17 mouse cellular contexts compared by ENCODE assay signal in genomic region chr16:23059630-23060029, GRCm38 (mm10). TPM values are rescaled to one million over a fixed set of nuclear protein-coding genes. Genes with fewer than 3 reads are reported as not detected.
A peak's percentile ranks its signal among the peaks of the same experiment; 100 is the strongest.
DNase-seq lines count a peak whose midpoint lies in the region; ATAC-seq and TF ChIP-seq lines count a peak whose summit lies in the region.
"Not testable (repeated sequence)": the region's sequence is repeated elsewhere in the genome, so short reads cannot be mapped to it uniquely, and the experiment has no call there.
"Had no signal": no experiment of that assay in that cellular context is flagged by ENCODE, and none has a peak within 500 bp of the region (broad histone marks: within the 10 kb centered on the region; RNA-seq: fewer than 3 reads in every experiment).

No protein-coding gene starts in this region.

- not testable (repeated sequence) for H3K79me2 ChIP-seq in liver, adult 2 months (ENCODE audit: control insufficient read depth, insufficient read depth, low read length)

- 73% methylated on average over 4 of the region's 4 CpGs for WGBS in intestine, embryonic 14.5 days
- WGBS in intestine, embryonic 16.5 days: 44% methylated on average over 4 of the region's 4 CpGs
- WGBS in liver, adult 2 months: 11% methylated on average over 4 of the region's 4 CpGs
- 45% methylated on average over 4 of the region's 4 CpGs for WGBS in liver, embryonic 13.5 days (ENCODE audit: insufficient replicate concordance)
- WGBS in liver, embryonic 16.5 days (ENCODE audit: insufficient replicate concordance): 34% methylated on average over 4 of the region's 4 CpGs

- not testable (repeated sequence) for H3K4me1 ChIP-seq in intestine, embryonic 14.5 days (replicated peaks; ENCODE audit: control insufficient read depth, insufficient read depth, low read length); intestine, embryonic 16.5 days (ENCODE audit: control insufficient read depth, insufficient read depth, low read length); liver, embryonic 13.5 days (replicated peaks); liver, embryonic 16.5 days (ENCODE audit: control insufficient read depth, low read depth, low read length)
- peaks cover 16% of the 10 kb centered on the region for H3K4me1 ChIP-seq in liver, adult 2 months (ENCODE audit: control insufficient read depth, insufficient read depth, low read length)

- H3K27me3 ChIP-seq in intestine, embryonic 14.5 days (replicated peaks; ENCODE audit: control insufficient read depth, insufficient read depth, low read length); intestine, embryonic 16.5 days (replicated peaks; ENCODE audit: control insufficient read depth, insufficient read depth, low read length); liver, adult 2 months (ENCODE audit: control insufficient read depth, insufficient read depth, low read length); liver, embryonic 13.5 days; liver, embryonic 16.5 days (ENCODE audit: control insufficient read depth, insufficient read depth, low read depth, low read length): not testable (repeated sequence)

- not testable (repeated sequence) for H3K36me3 ChIP-seq in intestine, embryonic 14.5 days (ENCODE audit: control insufficient read depth, insufficient read depth, low read length); intestine, embryonic 16.5 days (ENCODE audit: control insufficient read depth, insufficient read depth, low read length); liver, embryonic 13.5 days; liver, embryonic 16.5 days (ENCODE audit: control insufficient read depth, insufficient read depth)
- peaks cover 32% of the 10 kb centered on the region for H3K36me3 ChIP-seq in liver, adult 2 months (ENCODE audit: control insufficient read depth, insufficient read depth, low read length)

- DNase-seq in adrenal gland, postnatal 14 days: peak; percentile 16
- DNase-seq in intestine, embryonic 14.5 days (ENCODE audit: low spot score): peak; percentile 23
- DNase-seq in liver, adult 2 months (ENCODE audit: extremely low read depth, low read depth, low spot score): peak; percentile 63
- DNase-seq in liver, embryonic 13.5 days: not testable (repeated sequence)

- not testable (repeated sequence) for H3K4me3 ChIP-seq in intestine, embryonic 14.5 days (ENCODE audit: low read depth, low read length); intestine, embryonic 16.5 days (ENCODE audit: low read length)
- peak overlapping the region; percentile 42 for H3K4me3 ChIP-seq in liver, adult 2 months (ENCODE audit: insufficient read depth, low read depth, low read length)
- H3K4me3 ChIP-seq in liver, embryonic 13.5 days (replicated peaks): peak overlapping the region; percentile 26
- peak overlapping the region; percentile 24; the same call in 1 of the 2 replicates for H3K4me3 ChIP-seq in liver, embryonic 16.5 days (ENCODE audit: low read depth, low read length)

- not testable (repeated sequence) for H3K9ac ChIP-seq in intestine, embryonic 14.5 days (ENCODE audit: low read length); intestine, embryonic 16.5 days (ENCODE audit: low read depth, low read length); liver, embryonic 13.5 days; liver, embryonic 16.5 days (ENCODE audit: low read depth, low read length)
- peak overlapping the region; percentile 63 for H3K9ac ChIP-seq in liver, adult 2 months (ENCODE audit: low read depth, low read length)

- not testable (repeated sequence) for H3K9me3 ChIP-seq in intestine, embryonic 14.5 days (ENCODE audit: control insufficient read depth, low read length); intestine, embryonic 16.5 days (ENCODE audit: control insufficient read depth, low read length); liver, embryonic 13.5 days (replicated peaks); liver, embryonic 16.5 days (replicated peaks; ENCODE audit: control insufficient read depth, low read length)

- TF ChIP-seq CTCF in liver, adult 2 months (IDR thresholded peaks at IDR 0.05; ENCODE audit: low read depth, low read length): not testable (repeated sequence)

- H3K27ac ChIP-seq in intestine, embryonic 14.5 days (ENCODE audit: low read depth); intestine, embryonic 16.5 days (ENCODE audit: low read length); liver, embryonic 13.5 days; liver, embryonic 16.5 days (ENCODE audit: low read length): not testable (repeated sequence)
- H3K27ac ChIP-seq in liver, adult 2 months (replicated peaks; ENCODE audit: insufficient read depth, low read depth, low read length): peak overlapping the region; percentile 47

- ATAC-seq in intestine, embryonic 14.5 days (replicated peaks; ENCODE audit: low FRiP score, low TSS enrichment, low read depth); liver, embryonic 13.5 days (ENCODE audit: low read depth); liver, embryonic 16.5 days (ENCODE audit: low read depth): not testable (repeated sequence)
- ATAC-seq in intestine, embryonic 16.5 days: peak; percentile 81

- not testable (repeated sequence) for TF ChIP-seq POLR2A in liver, adult 2 months (IDR thresholded peaks at IDR 0.05; ENCODE audit: extremely low read depth, insufficient read depth, low read length)

- not testable (repeated sequence) for H3K4me2 ChIP-seq in intestine, embryonic 14.5 days (ENCODE audit: low read length); intestine, embryonic 16.5 days (ENCODE audit: low read depth, low read length); liver, embryonic 16.5 days (ENCODE audit: low read depth, low read length)
- H3K4me2 ChIP-seq in liver, embryonic 13.5 days: peak overlapping the region; percentile 24; the same call in 1 of the 2 replicates

RNA-seq across cellular contexts. Expression of gene Kng1, which starts 2.0 kb away (rescaled TPM):
- 13.1 and 215 TPM in 2 replicates for total RNA-seq in adrenal gland, postnatal 14 days (2021)
- not detected in 2 replicates for polyA plus RNA-seq in intestine, embryonic 14.5 days (2014; fragmentation: Nextera tagmentation; extraction: Ambion mirVana)
- 5.4 and 15.1 TPM in 2 replicates for polyA plus RNA-seq in intestine, embryonic 16.5 days (2015; fragmentation: Nextera tagmentation; extraction: Ambion mirVana)
- 1,906 and 2,075 TPM in 2 replicates for total RNA-seq in liver, adult 2 months (2014; rRNA removed)
- 642 and 701 TPM in 2 replicates for polyA plus RNA-seq in liver, adult 2 months (2012; rRNA removed)
- polyA plus RNA-seq in liver, embryonic 13.5 days (2015; fragmentation: Nextera tagmentation; extraction: Ambion mirVana): 274 and 287 TPM in 2 replicates
- polyA plus RNA-seq in liver, embryonic 16.5 days (2015; fragmentation: Nextera tagmentation; extraction: Ambion mirVana): 1,254 and 1,294 TPM in 2 replicates
- total RNA-seq: common myeloid progenitor, adult 5-6 weeks; MEL had no signal
- polyA plus RNA-seq: adrenal gland, adult 2 months; C2C12; embryonic facial prominence, embryonic 11.5 days; embryonic facial prominence, embryonic 13.5 days; forebrain, embryonic 10.5 days; forebrain, embryonic 12.5 days; forebrain, embryonic 14.5 days; forebrain, embryonic 16.5 days had no signal

RNA-seq across cellular contexts. Expression of gene Kng2, which starts 30.3 kb away (rescaled TPM):
- 28.3 and 64.6 TPM in 2 replicates for total RNA-seq in adrenal gland, postnatal 14 days (2021)
- polyA plus RNA-seq in intestine, embryonic 14.5 days (2014; fragmentation: Nextera tagmentation; extraction: Ambion mirVana): not detected in 2 replicates
- 0.66 and 0.76 TPM in 2 replicates for polyA plus RNA-seq in intestine, embryonic 16.5 days (2015; fragmentation: Nextera tagmentation; extraction: Ambion mirVana)
- 449 and 472 TPM in 2 replicates for total RNA-seq in liver, adult 2 months (2014; rRNA removed)
- 97.8 and 123 TPM in 2 replicates for polyA plus RNA-seq in liver, adult 2 months (2012; rRNA removed)
- 6.6 and 7.0 TPM in 2 replicates for polyA plus RNA-seq in liver, embryonic 13.5 days (2015; fragmentation: Nextera tagmentation; extraction: Ambion mirVana)
- 109 and 122 TPM in 2 replicates for polyA plus RNA-seq in liver, embryonic 16.5 days (2015; fragmentation: Nextera tagmentation; extraction: Ambion mirVana)
- total RNA-seq: common myeloid progenitor, adult 5-6 weeks; MEL had no signal
- polyA plus RNA-seq: C2C12; embryonic facial prominence, embryonic 11.5 days; erythroblast, embryonic 14.5 days; forebrain, embryonic 10.5 days; forebrain, embryonic 12.5 days; forebrain, embryonic 16.5 days had no signal

RNA-seq across cellular contexts. Expression of gene Eif4a2, which starts 47.6 kb away (rescaled TPM):
- 360 and 379 TPM in 2 replicates for total RNA-seq in adrenal gland, postnatal 14 days (2021)
- polyA plus RNA-seq in intestine, embryonic 14.5 days (2014; fragmentation: Nextera tagmentation; extraction: Ambion mirVana): 218 and 243 TPM in 2 replicates
- 193 TPM in 2 replicates for polyA plus RNA-seq in intestine, embryonic 16.5 days (2015; fragmentation: Nextera tagmentation; extraction: Ambion mirVana)
- total RNA-seq in liver, adult 2 months (2014; rRNA removed): 325 and 412 TPM in 2 replicates
- 64.4 and 75.9 TPM in 2 replicates for polyA plus RNA-seq in liver, adult 2 months (2012; rRNA removed)
- 75.2 and 94.5 TPM in 2 replicates for polyA plus RNA-seq in liver, embryonic 13.5 days (2015; fragmentation: Nextera tagmentation; extraction: Ambion mirVana)
- 57.0 and 58.0 TPM in 2 replicates for polyA plus RNA-seq in liver, embryonic 16.5 days (2015; fragmentation: Nextera tagmentation; extraction: Ambion mirVana)

Comparison
In these comparisons a context has a peak if more than half of its experiments do, and no peak if none do; other contexts are left out.
1. RNA of gene Kng2, which starts 30.3 kb away (polyA plus RNA-seq): 97.8 to 123 TPM in liver, adult 2 months and 109 to 122 TPM in liver, embryonic 16.5 days; 6.6 to 7.0 TPM in liver, embryonic 13.5 days, 0.66 to 0.76 TPM in intestine, embryonic 16.5 days and not detected in intestine, embryonic 14.5 days; every median in the first group is over 10 times any median in the second.
2. RNA of gene Kng1, which starts 2.0 kb away (polyA plus RNA-seq): 1,254 to 1,294 TPM in liver, embryonic 16.5 days, 642 to 701 TPM in liver, adult 2 months and 274 to 287 TPM in liver, embryonic 13.5 days; 5.4 to 15.1 TPM in intestine, embryonic 16.5 days and not detected in intestine, embryonic 14.5 days; every median in the first group is over 10 times any median in the second.